In the genomic region with DNA sequence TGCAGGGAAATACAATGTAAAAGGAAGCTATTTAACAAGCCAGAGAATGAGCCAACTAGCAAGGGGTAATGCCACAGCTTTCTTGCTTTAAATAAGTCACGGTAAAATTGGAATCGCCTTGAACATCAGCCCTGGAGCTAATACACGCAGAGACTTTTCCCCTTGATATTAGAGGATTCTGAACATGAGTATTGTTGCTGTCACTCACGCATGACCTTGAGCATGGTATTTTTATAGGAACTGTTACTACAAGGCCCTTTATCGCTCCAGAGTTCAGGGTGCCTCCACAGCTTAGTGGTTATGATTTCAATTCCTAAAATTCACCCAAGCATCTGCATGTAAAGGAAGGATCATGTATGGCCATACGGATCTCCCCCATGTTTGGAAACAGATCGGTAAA, we compare ENCODE assay signal across 4 mouse cellular contexts.
ATAC-seq lines count a peak whose summit lies in the region.

No protein-coding gene starts in this region.

- peak; percentile 78 for ATAC-seq in common myeloid progenitor, adult 5-6 weeks (replicated peaks; ENCODE audit: low read depth, poor library complexity, severe bottlenecking)
- peak; percentile 90 for ATAC-seq in erythroid progenitor cell, adult 5-6 weeks (replicated peaks; ENCODE audit: low FRiP score, poor library complexity, severe bottlenecking)
- peak; percentile 77 for ATAC-seq in megakaryocyte, adult 5-6 weeks (ENCODE audit: poor library complexity, severe bottlenecking)
- peak; percentile 77 for ATAC-seq in megakaryocyte-erythroid progenitor cell, adult 5-6 weeks (replicated peaks; ENCODE audit: low FRiP score, low TSS enrichment, poor library complexity, severe bottlenecking)

Comparison
In these comparisons a context has a peak if more than half of its experiments do, and no peak if none do; other contexts are left out.
1. Peak in every context shown above with its lines: ATAC-seq.